Mouse (Mus musculus) small intestine, adult 2 months (tissue): ENCODE results near the gene Tmem30b. TPM values are rescaled to one million over a fixed set of nuclear protein-coding genes. Genes with fewer than 3 reads are reported as not detected.
A peak's percentile ranks its signal among the peaks of the same experiment; 100 is the strongest.
"Not testable (repeated sequence)": the region's sequence is repeated elsewhere in the genome, so short reads cannot be mapped to it uniquely, and the experiment has no call there.

Experiments
- H3K27ac ChIP-seq: fragments of 200-500 bp; 2 replicates; pipeline ENCODE4 v1.5.1; 2012; ENCODE audit warnings: low read depth, low read length, control low read depth, inconsistent platforms; ENCODE audit not compliant: insufficient read depth
- H3K27me3 ChIP-seq: fragments of 200-500 bp; 2 replicates; pipeline ENCODE4 v1.6.1; 2012; ENCODE audit warnings: mild to moderate bottlenecking, moderate library complexity, low read length, inconsistent platforms; ENCODE audit not compliant: control insufficient read depth, insufficient read depth
- H3K36me3 ChIP-seq: fragments of 200-500 bp; 2 replicates; pipeline ENCODE4 v1.6.1; 2012; ENCODE audit warnings: mild to moderate bottlenecking, low read length, control low read depth, inconsistent platforms; ENCODE audit not compliant: control insufficient read depth, insufficient read depth
- H3K4me1 ChIP-seq: fragments of 200-500 bp; 2 replicates; pipeline ENCODE4 v1.6.1; 2012; ENCODE audit warnings: low read length, inconsistent platforms, mixed read lengths; ENCODE audit not compliant: control insufficient read depth, insufficient read depth, insufficient read length
- H3K4me3 ChIP-seq: fragments of 200-500 bp; 2 replicates; pipeline ENCODE4 v1.5.1; 2012; ENCODE audit warnings: low read depth, mild to moderate bottlenecking, control low read depth, inconsistent platforms, low read length, moderate library complexity
- CTCF ChIP-seq: fragments of 200-500 bp; IDR thresholded peaks from 2 replicates; pipeline ENCODE4 v1.5.1; 2012; ENCODE audit warnings: low read depth, mild to moderate bottlenecking, control low read depth, inconsistent platforms, low read length, moderate library complexity, mixed read lengths; ENCODE audit not compliant: insufficient replicate concordance, insufficient read length; ENCODE audit errors: extremely low read depth
- POLR2A ChIP-seq: fragments of 200-500 bp; IDR thresholded peaks from 2 replicates; pipeline ENCODE4 v1.6.1; 2012; ENCODE audit warnings: low read depth, mild to moderate bottlenecking, control low read depth, inconsistent platforms, low read length, moderate library complexity
- WGBS: fragments of 180-500 bp; shearing (Covaris S2); methylation state at CpG from one replicate; pipeline ENCODE4 v1.1.7; 2018; 5-methylcytosine and 5-hydroxymethylcytosine counted together
- polyA plus RNA-seq: library from polyadenylated mRNA; depleted of rRNA; stranded (reverse); fragments of >200 nt; gene quantifications from 2 replicates; pipeline ENCODE4 v1.2.3, GENCODE M21; 2012

Gene Tmem30b
- polyA plus RNA-seq, 1 experiment = 184 TPM

GRCm38 (mm10) chr12:73539151-73539550, 7.0 kb downstream of the Tmem30b start:
- WGBS = 20% methylated on average over 2 of the region's 2 CpGs
- no peak overlapping the region for H3K4me3 ChIP-seq
- H3K27ac ChIP-seq = 0 out of 2 replicates have a peak overlapping the region, but pooled peaks have one; percentile 21
- H3K4me1 ChIP-seq = peaks cover 3% of the 10 kb centered on the region; the same call in 1 of the 2 replicates
- no peak for TF ChIP-seq POLR2A
- no peak for TF ChIP-seq CTCF
- no peaks in the 10 kb centered on the region for H3K27me3 ChIP-seq
- H3K36me3 ChIP-seq = no peaks in the 10 kb centered on the region

- not testable (repeated sequence) for H3K4me1 ChIP-seq
- WGBS = 12% methylated on average over 3 of the region's 3 CpGs
Measured at GRCm38 (mm10) chr12:73538139-73538508, 8.1 kb downstream of the Tmem30b start.

GRCm38 (mm10) chr12:73537499-73538138, 8.6 kb downstream of the Tmem30b start:
- no peak for TF ChIP-seq POLR2A
- TF ChIP-seq CTCF = peak; percentile 53; the same call in 1 of the 2 replicates
- peak overlapping the region; percentile 57 for H3K4me3 ChIP-seq
- 15% methylated on average over 17 of the region's 17 CpGs for WGBS
- peak overlapping the region; percentile 54 for H3K27ac ChIP-seq
- H3K4me1 ChIP-seq = peaks cover 3% of the 10 kb centered on the region; the same call in 1 of the 2 replicates
- H3K36me3 ChIP-seq = no peaks in the 10 kb centered on the region
- H3K27me3 ChIP-seq = no peaks in the 10 kb centered on the region

More at GRCm38 (mm10) chr12:73538139-73538508, 8.1 kb downstream of the Tmem30b start:
- H3K27me3 ChIP-seq, H3K36me3 ChIP-seq: not testable (repeated sequence)
- H3K27ac ChIP-seq = peak overlapping the region; percentile 54
- peak overlapping the region; percentile 57 for H3K4me3 ChIP-seq

DNA sequence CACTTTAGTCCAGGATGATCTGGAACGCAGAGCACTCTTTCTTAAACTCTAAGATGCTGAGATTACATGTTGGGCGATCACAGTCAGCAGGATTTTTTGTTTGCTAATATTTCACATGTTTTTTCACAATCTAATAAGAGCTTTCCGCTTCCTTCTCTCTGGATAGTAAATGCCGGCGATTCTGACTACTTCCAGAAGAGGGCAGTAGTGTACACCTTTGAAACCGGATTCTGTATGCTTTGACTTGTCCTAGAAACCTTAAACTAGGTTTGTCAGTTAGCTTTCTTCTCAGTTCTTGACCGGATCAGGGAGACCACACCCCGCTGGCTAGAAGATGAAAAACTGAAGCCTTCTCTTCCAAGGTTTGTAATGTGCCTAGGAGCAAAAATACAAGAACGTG, 11.6 kb downstream of the Tmem30b start:
- H3K4me3 ChIP-seq = no peak overlapping the region
- H3K27me3 ChIP-seq = no peaks in the 10 kb centered on the region
- H3K27ac ChIP-seq = no peak overlapping the region
- TF ChIP-seq POLR2A (no peak), CTCF (no peak)
- WGBS = 9% methylated on average over 9 of the region's 9 CpGs
- H3K4me1 ChIP-seq = peaks cover 6% of the 10 kb centered on the region; the same call in 1 of the 2 replicates
- H3K36me3 ChIP-seq = no peaks in the 10 kb centered on the region

- Histone ChIP-seq H3K27ac (no peak overlapping the region), H3K36me3 (no peaks in the 10 kb centered on the region), H3K27me3 (no peaks in the 10 kb centered on the region), H3K4me3 (no peak overlapping the region), H3K4me1 (peaks cover 6% of the 10 kb centered on the region; the same call in 1 of the 2 replicates)
- WGBS = 75% methylated on average over 11 of the region's 11 CpGs
- TF ChIP-seq POLR2A (no peak), CTCF (no peak)
Measured at GRCm38 (mm10) chr12:73531889-73532479, 14.2 kb downstream of the Tmem30b start.

GRCm38 (mm10) chr12:73529590-73529989, 16.6 kb downstream of the Tmem30b start:
- Histone ChIP-seq H3K4me1 (peaks cover 6% of the 10 kb centered on the region; the same call in 1 of the 2 replicates), H3K4me3 (peak overlapping the region; percentile 45), H3K27me3 (no peaks in the 10 kb centered on the region), H3K27ac (peak overlapping the region; percentile 63; the same call in 1 of the 2 replicates), H3K36me3 (no peaks in the 10 kb centered on the region)
- TF ChIP-seq CTCF = no peak
- no peak for TF ChIP-seq POLR2A
- 30% methylated on average over 11 of the region's 11 CpGs for WGBS

- Histone ChIP-seq H3K4me1 (peaks cover 6% of the 10 kb centered on the region; the same call in 1 of the 2 replicates), H3K27me3 (no peaks in the 10 kb centered on the region), H3K36me3 (no peaks in the 10 kb centered on the region), H3K27ac (peak overlapping the region; percentile 63; the same call in 1 of the 2 replicates), H3K4me3 (peak overlapping the region; percentile 45)
- TF ChIP-seq POLR2A = no peak
- no peak for TF ChIP-seq CTCF
- WGBS = 31% methylated on average over 9 of the region's 9 CpGs
Measured at GRCm38 (mm10) chr12:73529131-73529530, 17.1 kb downstream of the Tmem30b start.

- 100% methylated on average over 1 of the region's 1 CpGs for WGBS
- H3K4me1 ChIP-seq, H3K27me3 ChIP-seq, H3K4me3 ChIP-seq, H3K27ac ChIP-seq, H3K36me3 ChIP-seq: not testable (repeated sequence)
Measured at GRCm38 (mm10) chr12:73528142-73528541, 18.1 kb downstream of the Tmem30b start.
